Mouse (Mus musculus) ES-E14 (cell line): Measurements from ENCODE around the gene Mphosph9. TPM values are rescaled to one million over a fixed set of nuclear protein-coding genes. Genes with fewer than 3 reads are reported as not detected.

Source experiments
- DNase-seq: peaks from one replicate; pipeline ENCODE4 v3.0.0-alpha.2; 2013; ENCODE audit warnings: low read depth, low spot score
- H3K27ac ChIP-seq: 2 replicates; pipeline ENCODE4 v1.5.1; 2012; ENCODE audit warnings: low read depth, mild to moderate bottlenecking, low read length, moderate library complexity, mixed read lengths; ENCODE audit not compliant: poor library complexity, insufficient read depth, severe bottlenecking
- H3K36me3 ChIP-seq: 2 replicates; pipeline ENCODE4 v1.6.1; 2012; ENCODE audit warnings: mild to moderate bottlenecking, low read length, moderate library complexity, mixed read lengths; ENCODE audit not compliant: control insufficient read depth, poor library complexity, insufficient read depth, severe bottlenecking
- H3K4me1 ChIP-seq, 2 experiments: fragments of 150-350 bp in 1 of 2; sonication (generic) in 1 of 2; 2 replicates each; pipeline ENCODE4 v1.6.1; 2012; ENCODE audit warnings: low read length in 2 of 2, mild to moderate bottlenecking in 1 of 2, mixed read lengths in 1 of 2; ENCODE audit not compliant: control insufficient read depth in 2 of 2, insufficient read depth in 2 of 2, poor library complexity in 1 of 2
- H3K4me3 ChIP-seq, 2 experiments: fragments of 150-350 bp in 1 of 2; sonication (generic) in 1 of 2; 2 replicates each; pipeline ENCODE4 v1.5.1; 2012; ENCODE audit warnings: low read length in 2 of 2, low read depth in 1 of 2, mild to moderate bottlenecking in 1 of 2, mixed read lengths in 1 of 2; ENCODE audit not compliant: insufficient read depth in 1 of 2, poor library complexity in 1 of 2, severe bottlenecking in 1 of 2
- H3K9ac ChIP-seq: 2 replicates; pipeline ENCODE4 v1.6.1; 2012; ENCODE audit warnings: low read depth, mild to moderate bottlenecking, low read length, mixed read lengths; ENCODE audit not compliant: poor library complexity, insufficient read depth, severe bottlenecking
- H3K9me3 ChIP-seq: fragments of 150-350 bp; sonication (generic); 2 replicates; pipeline ENCODE4 v1.6.1; 2012; ENCODE audit warnings: low read depth, mild to moderate bottlenecking, low read length; ENCODE audit not compliant: control insufficient read depth, insufficient read depth
- CHD2 ChIP-seq: IDR thresholded peaks from 2 replicates; pipeline ENCODE4 v1.6.1; 2014; ENCODE audit warnings: mild to moderate bottlenecking, low read depth, low read length, inconsistent platforms
- HCFC1 ChIP-seq: IDR thresholded peaks from 2 replicates; pipeline ENCODE4 v1.6.1; 2012; ENCODE audit warnings: low read length, inconsistent platforms, borderline replicate concordance; ENCODE audit not compliant: insufficient read depth
- MAFK ChIP-seq: IDR thresholded peaks from 2 replicates; pipeline ENCODE4 v1.6.1; 2014; ENCODE audit warnings: mild to moderate bottlenecking, low read depth, low read length, inconsistent platforms; ENCODE audit not compliant: insufficient read depth
- ZC3H11A ChIP-seq: IDR thresholded peaks from 2 replicates; pipeline ENCODE4 v1.6.1; 2012; ENCODE audit warnings: low read depth, mild to moderate bottlenecking, inconsistent platforms, low read length, borderline replicate concordance
- ZNF384 ChIP-seq: IDR thresholded peaks from 2 replicates; pipeline ENCODE4 v1.6.1; 2012; ENCODE audit warnings: low read depth, low read length, inconsistent platforms
- in situ Hi-C, 2 experiments: fragments of 600-800 bp; cut with MboI; formaldehyde crosslinking; loops; one replicate each; pipeline ENCODE4 v1.15.1; 2025; ENCODE audit warnings: low sequenced_read_pairs in 2 of 2, inconsistent platforms in 1 of 2; ENCODE audit not compliant: unreplicated experiment in 2 of 2
- total RNA-seq: library from RNA; depleted of rRNA; stranded (reverse); fragments of 300-350 nt; gene quantifications from 2 replicates; pipeline ENCODE4 v1.2.3, GENCODE M21; 2012

Gene Mphosph9
- total RNA-seq, 1 experiment, result 15.8 TPM

GRCm38 (mm10) chr5:124251070-124251469 is 76.7 kb downstream of the Mphosph9 start:
- Histone ChIP-seq H3K9ac (no peak overlapping the region), H3K9me3 (no peaks in the 10 kb centered on the region), H3K4me3 (no peak overlapping the region), H3K27ac (no peak overlapping the region), H3K4me1 (peaks cover 0 to 17% of the 10 kb centered on the region in 2 experiments; a peak in 2 of 4 replicates), H3K36me3 (no peaks in the 10 kb centered on the region)
- TF ChIP-seq ZC3H11A, result no peak
- TF ChIP-seq CHD2, result no peak
- TF ChIP-seq ZNF384, result no peak
- no peak for TF ChIP-seq HCFC1
- TF ChIP-seq MAFK, result no peak
- in situ Hi-C loops, result no loop called here
- no peak for DNase-seq

- TF ChIP-seq MAFK (no peak), ZNF384 (peak; percentile 80)
- Histone ChIP-seq H3K9me3 (no peaks in the 10 kb centered on the region), H3K4me1 (peaks cover 0 to 17% of the 10 kb centered on the region in 2 experiments; a peak in 2 of 4 replicates), H3K27ac (no peak within 1 kb of the TSS; the same call in 1 of the 2 replicates), H3K9ac (peak within 1 kb of the TSS; percentile 81), H3K4me3 (peak within 1 kb of the TSS; percentile 87 to 96), H3K36me3 (no peaks in the 10 kb centered on the region)
- in situ Hi-C loops, result no loop called here
- DNase-seq, result no peak
These were observed 77.9 kb downstream of the Mphosph9 start, which contains the start of gene Pitpnm2 for GRCm38 (mm10) chr5:124249614-124250591. Pitpnm2 (minus strand) TSS chr5:124249760.

GRCm38 (mm10) chr5:124248845-124249613 is 78.7 kb downstream of the Mphosph9 start:
- TF ChIP-seq HCFC1, result no peak
- TF ChIP-seq MAFK, result no peak
- Histone ChIP-seq H3K9ac (peak overlapping the region; percentile 81), H3K9me3 (no peaks in the 10 kb centered on the region), H3K4me3 (peak overlapping the region; percentile 67 to 87; a peak in 3 of 4 replicates), H3K27ac (no peak overlapping the region), H3K4me1 (peaks cover 0 to 17% of the 10 kb centered on the region in 2 experiments; a peak in 2 of 4 replicates), H3K36me3 (no peaks in the 10 kb centered on the region)
- no peak for DNase-seq
- in situ Hi-C loops, result no loop called here

- in situ Hi-C loops, result no loop called here
These were observed 79.7 kb downstream of the Mphosph9 start for GRCm38 (mm10) chr5:124247986-124248626.

More at GRCm38 (mm10) chr5:124247986-124248626, 79.7 kb downstream of the Mphosph9 start:
- no peak overlapping the region for H3K9ac ChIP-seq
- no peaks in the 10 kb centered on the region for H3K36me3 ChIP-seq
- TF ChIP-seq CHD2, result no peak
- no peak for TF ChIP-seq HCFC1
- no peak for TF ChIP-seq MAFK
- TF ChIP-seq ZNF384, result no peak
- no peak for TF ChIP-seq ZC3H11A
- peaks cover 0 to 19% of the 10 kb centered on the region in 2 experiments; a peak in 2 of 4 replicates for H3K4me1 ChIP-seq
- no peak overlapping the region for H3K4me3 ChIP-seq
- H3K9me3 ChIP-seq, result no peaks in the 10 kb centered on the region
- no peak overlapping the region for H3K27ac ChIP-seq
- no peak for DNase-seq
